8 mouse cellular contexts compared by ENCODE assay signal in genomic region chr15:101077001-101077812, GRCm38 (mm10). TPM values are rescaled to one million over a fixed set of nuclear protein-coding genes. Genes with fewer than 3 reads are reported as not detected.
DNase-seq lines count a peak whose midpoint lies in the region; ATAC-seq and TF ChIP-seq lines count a peak whose summit lies in the region.

No protein-coding gene starts in this region.

- no peak overlapping the region for H3K27ac ChIP-seq in bone marrow macrophage, adult 2 months (ENCODE audit: insufficient read depth, low read depth, low read length)
- peak overlapping the region; percentile 97 for H3K27ac ChIP-seq in hindbrain, embryonic 10.5 days
- no peak overlapping the region; the same call in 1 of the 2 replicates for H3K27ac ChIP-seq in liver, embryonic 11.5 days (ENCODE audit: low read depth, low read length)
- peak overlapping the region; percentile 87 for H3K27ac ChIP-seq in stomach, embryonic 15.5 days

- H3K4me3 ChIP-seq in bone marrow macrophage, adult 2 months (ENCODE audit: insufficient read depth, low read length), result peak overlapping the region; percentile 69
- H3K4me3 ChIP-seq in hindbrain, embryonic 10.5 days, result peak overlapping the region; percentile 95
- peak overlapping the region; percentile 70 for H3K4me3 ChIP-seq in liver, embryonic 11.5 days (ENCODE audit: low read depth, low read length)
- peak overlapping the region; percentile 79 for H3K4me3 ChIP-seq in stomach, embryonic 15.5 days (replicated peaks)

- H3K9me3 ChIP-seq in hindbrain, embryonic 10.5 days, result no peaks in the 10 kb centered on the region
- no peaks in the 10 kb centered on the region for H3K9me3 ChIP-seq in liver, embryonic 11.5 days (ENCODE audit: control insufficient read depth, low read length)
- no peaks in the 10 kb centered on the region for H3K9me3 ChIP-seq in stomach, embryonic 15.5 days

- WGBS in hindbrain, embryonic 10.5 days, result under 1% methylated on average over 34 of the region's 34 CpGs
- WGBS in liver, embryonic 11.5 days, result 3% methylated on average over 34 of the region's 34 CpGs
- 4% methylated on average over 34 of the region's 34 CpGs for WGBS in stomach, embryonic 15.5 days

- H3K4me2 ChIP-seq in liver, embryonic 11.5 days, result peak overlapping the region; percentile 63
- H3K4me2 ChIP-seq in stomach, embryonic 15.5 days, result peak overlapping the region; percentile 83

- ATAC-seq in liver, embryonic 11.5 days (replicated peaks; ENCODE audit: low FRiP score), result no peak
- ATAC-seq in stomach, embryonic 15.5 days (ENCODE audit: insufficient read depth, low FRiP score, low read depth), result no peak

- no peaks in the 10 kb centered on the region for H3K27me3 ChIP-seq in hindbrain, embryonic 10.5 days (ENCODE audit: insufficient read depth, poor library complexity, severe bottlenecking)
- H3K27me3 ChIP-seq in liver, embryonic 11.5 days (replicated peaks; ENCODE audit: control insufficient read depth, insufficient read depth, low read length), result peaks cover 58% of the 10 kb centered on the region
- no peaks in the 10 kb centered on the region for H3K27me3 ChIP-seq in stomach, embryonic 15.5 days (replicated peaks)

- DNase-seq in adrenal gland, postnatal 14 days, result peak; percentile 40
- no peak for DNase-seq in adrenal gland, postnatal 4 days (ENCODE audit: low spot score in 2 of 2)
- peak; percentile 74 for DNase-seq in hindbrain, embryonic 10.5 days (ENCODE audit: low spot score)
- DNase-seq in liver, embryonic 11.5 days (ENCODE audit: low spot score), result peak; percentile 52
- DNase-seq in layer of hippocampus, postnatal 14 days (ENCODE audit: low spot score in 2 of 2), result no peak
- no peak for DNase-seq in ovary, adult 18-20 months (ENCODE audit: low spot score)

- peak overlapping the region; percentile 64 for H3K9ac ChIP-seq in liver, embryonic 11.5 days (ENCODE audit: low read depth, low read length)
- H3K9ac ChIP-seq in stomach, embryonic 15.5 days, result peak overlapping the region; percentile 77

- peaks cover 18% of the 10 kb centered on the region for H3K4me1 ChIP-seq in bone marrow macrophage, adult 2 months (ENCODE audit: control insufficient read depth, insufficient read depth, low read length)
- H3K4me1 ChIP-seq in hindbrain, embryonic 10.5 days (replicated peaks), result peaks cover 90% of the 10 kb centered on the region
- peaks cover 17% of the 10 kb centered on the region for H3K4me1 ChIP-seq in liver, embryonic 11.5 days (replicated peaks; ENCODE audit: control insufficient read depth, insufficient read depth, low read length)
- peaks cover 35% of the 10 kb centered on the region for H3K4me1 ChIP-seq in stomach, embryonic 15.5 days

- H3K36me3 ChIP-seq in hindbrain, embryonic 10.5 days, result peaks cover 23% of the 10 kb centered on the region
- H3K36me3 ChIP-seq in liver, embryonic 11.5 days (ENCODE audit: control insufficient read depth, insufficient read depth, low read length), result no peaks in the 10 kb centered on the region; the same call in 1 of the 2 replicates
- no peaks in the 10 kb centered on the region for H3K36me3 ChIP-seq in stomach, embryonic 15.5 days

- no peak for TF ChIP-seq CTCF in bone marrow macrophage, adult 2 months (IDR thresholded peaks at IDR 0.05; ENCODE audit: low read depth, low read length)

- TF ChIP-seq POLR2A in bone marrow macrophage, adult 2 months (IDR thresholded peaks at IDR 0.05; ENCODE audit: borderline replicate concordance, low read depth, low read length), result no peak

RNA-seq across cellular contexts. Expression of gene Fignl2, which starts 1.2 kb away (rescaled TPM):
- total RNA-seq in adrenal gland, postnatal 14 days (2021), result 7.9 and 8.8 TPM in 2 replicates
- total RNA-seq in adrenal gland, postnatal 4 days (2021), result 10 to 100 TPM; 13.5 to 13.8 TPM
- 2.8 and 2.9 TPM in 2 replicates for polyA plus RNA-seq in bone marrow macrophage, adult 2 months (2012; ENCODE audit: insufficient read depth, insufficient read length, missing spikeins)
- polyA plus RNA-seq in hindbrain, embryonic 10.5 days (2016; fragmentation: Nextera tagmentation; extraction: Ambion mirVana), result 1.4 TPM in 2 replicates
- polyA plus RNA-seq in liver, embryonic 11.5 days (2014; fragmentation: Nextera tagmentation; extraction: Ambion mirVana), result 0.27 and 0.40 TPM in 2 replicates
- polyA plus RNA-seq in stomach, embryonic 15.5 days (2015; fragmentation: Nextera tagmentation; extraction: Ambion mirVana), result 0.19 and 0.21 TPM in 2 replicates
- total RNA-seq in layer of hippocampus, postnatal 14 days (2021), result 1 to 10 TPM; 1.1 to 1.2 TPM

RNA-seq across cellular contexts. Expression of gene Gm47841, which starts 30.0 kb away (rescaled TPM):
- total RNA-seq in adrenal gland, postnatal 14 days (2021), result 0.49 TPM in 1 of 2 replicates, not detected in the other
- under 1 TPM; 0.67 to 0.68 TPM for total RNA-seq in adrenal gland, postnatal 4 days (2021)
- not detected in 2 replicates for polyA plus RNA-seq in bone marrow macrophage, adult 2 months (2012; ENCODE audit: insufficient read depth, insufficient read length, missing spikeins)
- not detected in 2 replicates for polyA plus RNA-seq in hindbrain, embryonic 10.5 days (2016; fragmentation: Nextera tagmentation; extraction: Ambion mirVana)
- not detected in 2 replicates for polyA plus RNA-seq in liver, embryonic 11.5 days (2014; fragmentation: Nextera tagmentation; extraction: Ambion mirVana)
- polyA plus RNA-seq in stomach, embryonic 15.5 days (2015; fragmentation: Nextera tagmentation; extraction: Ambion mirVana), result not detected in 2 replicates
- total RNA-seq in layer of hippocampus, postnatal 14 days (2021), result not detected

RNA-seq across cellular contexts. Expression of gene Ankrd33, which starts 38.3 kb away (rescaled TPM):
- not detected in 2 replicates for total RNA-seq in adrenal gland, postnatal 14 days (2021)
- total RNA-seq in adrenal gland, postnatal 4 days (2021), result 1 to 10 TPM in 1 of 2 experiments, under 1 TPM in 1; 0.73 to 1.2 TPM
- polyA plus RNA-seq in bone marrow macrophage, adult 2 months (2012; ENCODE audit: insufficient read depth, insufficient read length, missing spikeins), result not detected in 2 replicates
- polyA plus RNA-seq in hindbrain, embryonic 10.5 days (2016; fragmentation: Nextera tagmentation; extraction: Ambion mirVana), result not detected in 2 replicates
- polyA plus RNA-seq in liver, embryonic 11.5 days (2014; fragmentation: Nextera tagmentation; extraction: Ambion mirVana), result not detected in 2 replicates
- not detected in 2 replicates for polyA plus RNA-seq in stomach, embryonic 15.5 days (2015; fragmentation: Nextera tagmentation; extraction: Ambion mirVana)
- total RNA-seq in layer of hippocampus, postnatal 14 days (2021), result not detected

RNA-seq across cellular contexts. Expression of gene Acvrl1, which starts 51.1 kb away (rescaled TPM):
- 16.7 and 20.7 TPM in 2 replicates for total RNA-seq in adrenal gland, postnatal 14 days (2021)
- 10 to 100 TPM; 22.4 to 22.9 TPM for total RNA-seq in adrenal gland, postnatal 4 days (2021)
- 26.6 and 29.8 TPM in 2 replicates for polyA plus RNA-seq in bone marrow macrophage, adult 2 months (2012; ENCODE audit: insufficient read depth, insufficient read length, missing spikeins)
- 8.7 and 10.8 TPM in 2 replicates for polyA plus RNA-seq in hindbrain, embryonic 10.5 days (2016; fragmentation: Nextera tagmentation; extraction: Ambion mirVana)
- polyA plus RNA-seq in liver, embryonic 11.5 days (2014; fragmentation: Nextera tagmentation; extraction: Ambion mirVana), result 2.5 TPM in 2 replicates
- polyA plus RNA-seq in stomach, embryonic 15.5 days (2015; fragmentation: Nextera tagmentation; extraction: Ambion mirVana), result 27.0 and 28.4 TPM in 2 replicates
- total RNA-seq in layer of hippocampus, postnatal 14 days (2021), result 10 to 100 TPM; 11.9 to 12.0 TPM

Comparison
In these comparisons a context has a peak if more than half of its experiments do, and no peak if none do; other contexts are left out.
1. DNase-seq: peak in adrenal gland, postnatal 14 days (single experiment), hindbrain, embryonic 10.5 days (single experiment) and liver, embryonic 11.5 days (single experiment); none in adrenal gland, postnatal 4 days (0 of 2), layer of hippocampus, postnatal 14 days (0 of 2) and ovary, adult 18-20 months (single experiment).
2. H3K27ac ChIP-seq: peak in hindbrain, embryonic 10.5 days (single experiment) and stomach, embryonic 15.5 days (single experiment); none in bone marrow macrophage, adult 2 months (single experiment) and liver, embryonic 11.5 days (single experiment).
3. Peak in every context shown above with its lines, with median percentiles within 50 percentile points of each other: H3K4me3 ChIP-seq.